Mouse (Mus musculus) testis, adult 2 months (tissue): ENCODE measurements at regions not wholly inside any gene's neighbourhood (a gene's known extent, or its start where the extent isn't known, plus 50 kb on each side); places are given as distances from the start of the nearest gene placed in this dataset.

Source experiments
- CTCF ChIP-seq: fragments of 200-500 bp; IDR thresholded peaks from 2 replicates; pipeline ENCODE4 v1.5.1; 2012; ENCODE audit warnings: low read depth, mild to moderate bottlenecking, inconsistent platforms, low read length, moderate library complexity; ENCODE audit not compliant: control insufficient read depth, insufficient read depth, insufficient replicate concordance
- POLR2A ChIP-seq: fragments of 200-500 bp; IDR thresholded peaks from 2 replicates; pipeline ENCODE4 v1.6.1; 2012; ENCODE audit warnings: low read depth, mild to moderate bottlenecking, inconsistent platforms, low read length, moderate library complexity; ENCODE audit not compliant: control insufficient read depth

GRCm38 (mm10) chr3:57118016-57118415 lies 183.8 kb downstream of the Tm4sf1 start:
- TF ChIP-seq CTCF (no peak), POLR2A (no peak)
